Mouse (Mus musculus) heart, adult 10 weeks (tissue): ENCODE measurements around the gene Vps53. TPM values are rescaled to one million over a fixed set of nuclear protein-coding genes. Genes with fewer than 3 reads are reported as not detected.

Experiments
- polyA plus RNA-seq: library from polyadenylated mRNA; stranded (reverse); fragments of 350-450 nt; fragmentation: Illumina TruSeq; extraction: RNeasy Lipid Tissue Mini Kit (QIAGEN cat#74804); gene quantifications from one replicate; pipeline ENCODE4 v1.2.3, GENCODE M21; 2014; ENCODE audit warnings: low read depth, low replicate concordance

Vps53 gene
- 23.3 TPM for polyA plus RNA-seq

DNA sequence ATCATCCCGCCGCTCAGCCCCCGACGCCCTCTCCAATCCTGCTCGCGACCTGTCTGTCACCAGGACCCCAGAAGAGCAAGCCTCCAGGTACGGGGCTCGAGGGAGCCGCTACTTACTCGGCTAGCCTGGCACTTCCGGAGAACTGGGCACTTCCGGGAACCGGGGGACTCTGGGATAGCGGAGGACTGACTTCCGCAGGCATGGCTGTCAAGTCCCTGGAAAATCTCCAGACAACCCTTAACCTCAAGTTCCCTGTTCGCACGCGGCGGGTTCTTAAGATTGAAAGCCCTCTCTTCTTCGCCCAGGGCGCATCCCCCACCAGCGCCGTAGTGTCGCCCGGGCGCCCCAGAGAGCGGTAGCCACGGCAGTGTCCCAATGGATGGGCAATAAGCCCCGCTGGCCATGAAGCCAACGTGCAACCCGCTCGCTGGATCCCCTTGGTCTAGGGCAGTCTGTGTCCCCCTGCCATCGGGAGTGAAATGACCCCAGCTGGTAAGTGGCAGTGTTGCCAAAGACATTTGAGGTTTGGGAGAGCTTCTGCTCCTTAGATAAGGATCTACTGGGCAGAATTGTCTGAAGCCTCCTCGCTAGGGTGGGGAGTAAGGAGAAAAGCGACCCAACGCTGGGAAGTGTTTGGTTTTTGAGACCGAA lies at the start of gene Vps53, which contains the start of gene Fam57a:
Vps53 (minus strand) TSS at position 153 of the 651 bp plus-strand sequence.
Fam57a (plus strand) TSS at position 177 of the 651 bp plus-strand sequence.

DNA sequence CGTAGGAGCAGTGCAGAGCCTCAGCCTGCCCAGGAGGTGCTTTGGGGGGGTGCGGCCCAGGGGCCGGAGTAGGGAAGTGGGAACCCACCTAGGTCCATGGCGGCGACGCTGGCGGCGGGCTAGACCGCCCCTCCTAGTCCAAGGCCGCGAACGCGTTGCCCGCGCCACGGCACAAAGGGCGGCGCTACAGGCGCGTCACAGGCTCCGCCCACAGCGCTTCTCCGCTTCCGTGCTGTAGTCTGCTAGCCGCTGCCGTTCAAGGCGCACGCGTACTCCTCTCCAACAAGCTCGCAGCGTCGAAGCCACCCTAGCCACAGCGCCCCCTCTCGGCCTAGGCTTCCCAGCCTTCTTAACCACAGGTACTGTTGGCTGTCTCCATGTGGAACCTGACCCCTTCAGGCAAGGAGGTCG lies 37.9 kb upstream of the Vps53 start, which contains the start of the genes Dbil5 and Gemin4:
Dbil5 (plus strand) TSS at position 219 of the 411 bp plus-strand sequence.
Gemin4 (minus strand) TSS at position 275 of the 411 bp plus-strand sequence.

DNA sequence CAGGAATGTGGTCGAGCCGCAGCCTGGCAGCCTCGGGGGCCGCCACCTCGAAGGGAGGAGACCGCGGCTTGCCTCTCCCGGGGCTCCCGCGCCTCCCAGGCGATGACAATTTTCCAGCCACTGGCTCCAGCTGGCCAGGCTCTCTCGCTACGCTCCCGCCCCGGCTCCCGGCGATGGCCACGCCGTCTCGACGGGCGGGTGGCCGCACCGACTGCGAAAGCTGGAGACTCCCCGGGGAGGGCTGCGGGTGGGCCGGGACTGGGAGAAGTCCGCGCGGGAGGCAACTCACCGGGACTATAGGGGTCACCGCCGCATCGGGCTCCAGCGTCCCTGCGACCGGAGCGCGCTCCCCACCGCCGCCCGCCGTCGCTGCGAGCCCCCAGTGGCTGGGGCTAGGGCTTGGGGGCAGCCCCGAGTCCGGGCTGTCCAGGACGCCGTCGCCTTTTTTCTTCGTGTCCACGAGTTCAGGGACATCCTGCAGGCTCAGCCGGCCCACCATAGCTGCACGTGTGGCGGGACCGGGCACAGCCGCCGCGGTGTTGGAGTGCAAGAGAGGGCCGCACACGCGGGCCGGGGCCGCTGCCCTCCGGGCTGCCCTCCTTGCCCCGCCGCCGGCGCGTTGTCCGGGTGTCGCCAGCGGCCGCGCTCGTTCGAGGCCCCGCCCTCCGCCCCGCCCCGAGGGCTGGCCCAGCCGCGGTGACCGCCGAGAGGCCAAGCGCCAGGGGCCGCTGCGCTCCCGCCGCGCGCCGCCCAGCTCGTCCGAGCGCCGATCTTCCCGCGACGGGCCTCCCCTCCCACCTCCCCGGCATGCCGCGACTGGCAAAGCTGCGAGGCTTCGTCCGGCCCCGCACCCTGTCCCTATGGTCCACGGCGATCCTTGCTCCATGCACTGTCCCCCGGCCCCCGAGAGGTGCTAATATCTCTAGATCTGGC lies 152.0 kb downstream of the Vps53 start, which contains the start of gene Rflnb:
Rflnb (minus strand) TSS at position 644 of the 933 bp plus-strand sequence.

DNA sequence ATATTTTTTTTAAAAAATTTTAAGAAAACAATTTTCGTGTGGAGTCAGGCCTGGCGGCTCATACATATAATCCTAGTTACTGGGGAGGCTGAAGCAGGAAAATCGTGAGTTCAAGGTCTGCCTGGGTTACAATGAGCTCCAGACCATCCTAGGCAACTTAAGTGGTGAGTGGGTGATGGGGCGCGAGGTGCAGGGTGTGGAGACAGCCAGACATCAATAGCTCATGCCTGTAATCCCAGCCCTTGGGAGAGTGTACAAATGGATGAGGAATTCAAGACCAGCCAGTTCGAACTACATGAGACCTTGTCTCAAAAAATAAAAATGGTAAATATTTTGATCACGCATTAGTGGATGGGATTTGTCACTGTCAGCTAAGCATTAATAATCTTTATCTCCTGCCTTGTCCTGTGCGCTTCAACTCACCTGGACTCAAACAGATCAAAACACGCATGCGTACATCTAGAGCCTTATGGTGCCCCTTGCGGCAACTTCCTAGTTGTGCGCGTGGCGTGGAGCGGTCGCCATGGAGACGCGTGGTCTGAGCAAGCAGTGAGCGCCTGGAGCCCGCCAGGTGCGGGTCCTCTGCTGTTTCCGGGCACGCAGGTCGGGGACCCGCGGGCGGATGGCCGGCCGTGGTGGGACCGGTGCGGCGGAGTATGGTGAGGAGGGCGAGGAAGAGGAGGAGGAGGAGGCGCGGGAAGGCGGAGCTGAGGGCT lies 179.8 kb downstream of the Vps53 start, which contains the start of gene 1700016K19Rik:
1700016K19Rik (plus strand) TSS at position 473 of the 716 bp plus-strand sequence.

Other genes starting within 250 kb of the Vps53 start
- gene Rph3al, start 241.2 kb downstream of the Vps53 start, polyA plus RNA-seq: 6.8 TPM
- not detected for gene 1700016K19Rik, start 179.7 kb downstream of the Vps53 start, polyA plus RNA-seq
- gene Rflnb, start 151.9 kb downstream of the Vps53 start, polyA plus RNA-seq: 26.2 TPM
- 4.8 TPM for gene Fam57a, start within 50 bp of the Vps53 start, polyA plus RNA-seq
- not detected for gene Dbil5, start 38.0 kb upstream of the Vps53 start, polyA plus RNA-seq
- gene Gemin4, start 38.0 kb upstream of the Vps53 start, polyA plus RNA-seq: 4.8 TPM
- gene Mrm3, start 64.1 kb upstream of the Vps53 start, polyA plus RNA-seq: 28.5 TPM
- 48.7 TPM for gene Glod4, start 64.1 kb upstream of the Vps53 start, polyA plus RNA-seq
- gene Nxn, start 219.5 kb upstream of the Vps53 start, polyA plus RNA-seq: 12.9 TPM
- gene Timm22, start 227.3 kb upstream of the Vps53 start, polyA plus RNA-seq: 27.8 TPM